Mouse (Mus musculus): Measurements from ENCODE around the gene Smurf1. TPM values are rescaled to one million over a fixed set of nuclear protein-coding genes. Genes with fewer than 3 reads are reported as not detected.

The Smurf1 gene
- polyA plus RNA-seq, 2 experiments = 1.2 to 1.5 TPM

DNA sequence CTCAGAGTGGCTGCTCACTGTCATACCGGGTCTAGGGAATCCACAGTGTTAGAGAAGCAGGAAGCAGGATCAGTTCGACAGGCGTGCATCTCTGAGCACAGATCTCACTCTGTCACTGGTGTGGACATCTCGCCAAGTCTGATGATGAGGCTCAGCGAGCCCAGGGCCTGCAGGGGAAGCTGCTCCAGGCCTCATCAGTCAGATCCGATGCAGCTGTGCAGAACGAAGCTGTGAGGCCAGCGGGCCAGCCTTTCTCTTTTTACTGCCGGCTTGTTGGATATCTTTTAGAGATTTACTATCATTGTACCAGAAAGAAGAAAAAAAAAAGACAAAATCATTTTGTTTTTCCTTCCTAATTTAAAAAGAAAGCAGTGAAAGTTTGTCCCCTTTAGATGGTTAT lies 106.4 kb downstream of the Smurf1 start:
- 80% methylated on average over 9 of the region's 9 CpGs for WGBS (ENCODE audit: insufficient replicate concordance)
- Histone ChIP-seq H3K27ac (no peak overlapping the region), H3K36me3 (replicated peaks; ENCODE audit: control insufficient read depth, insufficient read depth, low read depth) (peaks cover 8% of the 10 kb centered on the region), H3K4me3 (ENCODE audit: insufficient read depth in 1 of 2, low read depth in 2 of 2, low read length in 2 of 2) (no peak overlapping the region), H3K27me3 (ENCODE audit: control insufficient read depth, insufficient read depth, low read length) (no peaks in the 10 kb centered on the region), H3K4me1 (replicated peaks; ENCODE audit: control insufficient read depth in 2 of 2, insufficient read depth in 2 of 2, low read length in 1 of 2) (no peaks in the 10 kb centered on the region), H3K9me3 (ENCODE audit: control insufficient read depth, low read length) (no peaks in the 10 kb centered on the region), H3K4me2 (ENCODE audit: low read depth) (no peak overlapping the region), H3K9ac (replicated peaks) (no peak overlapping the region)
- TF ChIP-seq CTCF (IDR thresholded peaks at IDR 0.05; ENCODE audit: low read depth) (no peak), EP300 (IDR thresholded peaks at IDR 0.05; ENCODE audit: low read depth) (no peak)
- ATAC-seq (ENCODE audit: insufficient read depth) (no peak), DNase-seq (ENCODE audit: low read depth in 3 of 3, low spot score in 3 of 3) (no peak)

DNA sequence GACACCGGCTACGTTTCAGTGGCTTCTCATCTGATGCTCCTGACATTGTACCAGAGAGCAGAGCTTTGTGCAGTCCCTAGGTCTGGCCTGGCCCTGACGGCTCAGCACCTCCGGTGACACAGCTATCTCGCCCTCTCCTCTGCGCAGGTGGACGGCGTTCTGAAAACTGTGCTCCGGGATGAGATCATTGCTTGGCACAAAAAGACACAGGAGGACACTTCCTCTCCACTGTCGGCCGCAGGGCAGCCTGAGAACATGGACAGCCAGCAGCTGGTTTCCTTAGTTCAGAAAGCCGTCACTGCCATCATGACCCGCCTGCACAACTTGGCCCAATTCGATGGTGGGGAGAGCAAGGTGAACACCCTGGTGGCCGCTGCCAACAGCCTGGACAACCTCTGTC lies 107.1 kb downstream of the Smurf1 start:
- WGBS (ENCODE audit: insufficient replicate concordance) = 81% methylated on average over 15 of the region's 15 CpGs
- H3K27ac ChIP-seq = no peak overlapping the region
- H3K4me1 ChIP-seq (replicated peaks; ENCODE audit: control insufficient read depth in 2 of 2, insufficient read depth in 2 of 2, low read length in 1 of 2) = no peaks in the 10 kb centered on the region
- H3K9me3 ChIP-seq (ENCODE audit: control insufficient read depth, low read length) = no peaks in the 10 kb centered on the region
- no peak overlapping the region for H3K4me3 ChIP-seq (ENCODE audit: insufficient read depth in 1 of 2, low read depth in 2 of 2, low read length in 2 of 2)
- H3K4me2 ChIP-seq (ENCODE audit: low read depth) = no peak overlapping the region
- ATAC-seq (ENCODE audit: insufficient read depth) (no peak), DNase-seq (ENCODE audit: low read depth in 3 of 3, low spot score in 3 of 3) (no peak)
- H3K9ac ChIP-seq (replicated peaks) = no peak overlapping the region
- H3K27me3 ChIP-seq (ENCODE audit: control insufficient read depth, insufficient read depth, low read length) = no peaks in the 10 kb centered on the region
- TF ChIP-seq EP300 (IDR thresholded peaks at IDR 0.05; ENCODE audit: low read depth) = no peak
- TF ChIP-seq CTCF (IDR thresholded peaks at IDR 0.05; ENCODE audit: low read depth) = no peak
- peaks cover 13% of the 10 kb centered on the region for H3K36me3 ChIP-seq (replicated peaks; ENCODE audit: control insufficient read depth, insufficient read depth, low read depth)

DNA sequence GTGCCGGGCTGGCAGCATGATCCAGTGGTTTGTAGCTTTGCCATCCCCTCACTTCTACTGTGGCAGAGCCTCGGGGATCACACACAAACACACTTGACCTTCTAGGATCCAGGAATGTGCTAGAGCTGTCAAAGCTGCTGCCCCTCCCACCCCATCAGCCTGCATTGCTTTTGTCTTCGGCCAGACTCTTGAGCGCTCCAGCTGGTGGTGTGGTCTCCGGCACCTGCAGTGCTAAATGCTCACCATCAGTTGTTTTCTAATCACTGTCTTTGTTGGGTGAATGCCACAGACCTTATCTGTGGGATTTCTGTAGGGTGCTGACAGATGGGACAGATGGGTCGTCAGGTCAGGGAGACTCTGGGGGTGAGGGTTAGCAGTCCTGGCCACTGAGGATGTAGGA lies 109.7 kb downstream of the Smurf1 start:
- no peaks in the 10 kb centered on the region for H3K4me1 ChIP-seq (replicated peaks; ENCODE audit: control insufficient read depth in 2 of 2, insufficient read depth in 2 of 2, low read length in 1 of 2)
- H3K27me3 ChIP-seq (ENCODE audit: control insufficient read depth, insufficient read depth, low read length) = no peaks in the 10 kb centered on the region
- no peak overlapping the region for H3K4me3 ChIP-seq (ENCODE audit: insufficient read depth in 1 of 2, low read depth in 2 of 2, low read length in 2 of 2)
- no peak for DNase-seq (ENCODE audit: low read depth in 3 of 3, low spot score in 3 of 3)
- H3K36me3 ChIP-seq (replicated peaks; ENCODE audit: control insufficient read depth, insufficient read depth, low read depth) = peaks cover 25% of the 10 kb centered on the region
- TF ChIP-seq CTCF (IDR thresholded peaks at IDR 0.05; ENCODE audit: low read depth) = no peak
- no peak for TF ChIP-seq EP300 (IDR thresholded peaks at IDR 0.05; ENCODE audit: low read depth)
- no peak for ATAC-seq (ENCODE audit: insufficient read depth)
- WGBS (ENCODE audit: insufficient replicate concordance) = 61% methylated on average over 6 of the region's 6 CpGs
- H3K27ac ChIP-seq = no peak overlapping the region
- no peaks in the 10 kb centered on the region for H3K9me3 ChIP-seq (ENCODE audit: control insufficient read depth, low read length)
- H3K4me2 ChIP-seq (ENCODE audit: low read depth) = no peak overlapping the region
- no peak overlapping the region for H3K9ac ChIP-seq (replicated peaks)

DNA sequence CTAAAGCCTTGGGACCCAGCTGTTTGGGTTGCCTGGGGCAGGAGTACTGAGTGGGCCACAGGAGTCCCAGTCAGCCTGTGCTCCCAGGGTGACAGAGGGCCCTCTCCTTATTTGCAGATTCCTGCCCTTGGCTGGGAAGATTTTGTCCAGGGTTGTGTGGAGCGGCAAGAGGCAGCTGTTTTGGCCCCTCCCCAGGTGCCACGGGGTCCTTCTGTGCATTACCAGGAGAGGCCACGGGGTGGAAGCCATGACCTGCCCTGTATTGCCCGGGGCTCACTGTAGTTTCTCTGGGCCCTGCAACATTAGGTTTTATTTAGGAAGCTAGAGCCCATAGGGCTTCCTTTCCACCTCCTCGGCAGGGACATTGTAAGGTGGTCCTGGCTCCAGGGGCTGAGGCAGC lies 111.7 kb downstream of the Smurf1 start:
- no peak for TF ChIP-seq EP300 (IDR thresholded peaks at IDR 0.05; ENCODE audit: low read depth)
- TF ChIP-seq CTCF (IDR thresholded peaks at IDR 0.05; ENCODE audit: low read depth) = no peak
- peaks cover 26% of the 10 kb centered on the region for H3K36me3 ChIP-seq (replicated peaks; ENCODE audit: control insufficient read depth, insufficient read depth, low read depth)
- no peaks in the 10 kb centered on the region for H3K27me3 ChIP-seq (ENCODE audit: control insufficient read depth, insufficient read depth, low read length)
- DNase-seq (ENCODE audit: low read depth in 3 of 3, low spot score in 3 of 3) = no peak
- H3K9me3 ChIP-seq (ENCODE audit: control insufficient read depth, low read length) = no peaks in the 10 kb centered on the region
- ATAC-seq (ENCODE audit: insufficient read depth) = no peak
- 71% methylated on average over 5 of the region's 5 CpGs for WGBS (ENCODE audit: insufficient replicate concordance)
- no peaks in the 10 kb centered on the region for H3K4me1 ChIP-seq (replicated peaks; ENCODE audit: control insufficient read depth in 2 of 2, insufficient read depth in 2 of 2, low read length in 1 of 2)
- H3K4me3 ChIP-seq (ENCODE audit: insufficient read depth in 1 of 2, low read depth in 2 of 2, low read length in 2 of 2) = no peak overlapping the region
- H3K27ac ChIP-seq = no peak overlapping the region
- H3K9ac ChIP-seq (replicated peaks) = no peak overlapping the region
- H3K4me2 ChIP-seq (ENCODE audit: low read depth) = no peak overlapping the region

DNA sequence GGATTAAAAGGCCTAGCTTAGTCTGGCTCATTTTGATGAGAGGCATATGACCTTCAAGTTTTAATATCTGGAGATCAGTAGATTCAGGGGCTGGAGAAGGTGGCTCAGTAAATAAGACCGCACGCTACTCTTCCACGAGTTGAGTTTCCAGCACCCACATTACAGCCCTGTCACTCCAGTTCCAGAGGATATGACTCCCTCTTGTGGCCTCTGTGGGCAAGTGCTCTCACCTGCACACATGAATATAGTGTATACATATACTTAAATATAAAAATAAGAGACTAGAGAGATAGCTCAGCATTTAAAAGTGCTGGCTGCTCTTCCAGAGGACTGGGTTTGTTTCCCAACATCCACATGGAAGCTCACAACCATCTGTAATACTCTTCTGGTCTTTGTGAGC lies 113.8 kb downstream of the Smurf1 start:
- no peak overlapping the region for H3K4me2 ChIP-seq (ENCODE audit: low read depth)
- H3K36me3 ChIP-seq (replicated peaks; ENCODE audit: control insufficient read depth, insufficient read depth, low read depth) = peaks cover 26% of the 10 kb centered on the region
- no peaks in the 10 kb centered on the region for H3K9me3 ChIP-seq (ENCODE audit: control insufficient read depth, low read length)
- DNase-seq (ENCODE audit: low read depth in 3 of 3, low spot score in 3 of 3) (no peak), ATAC-seq (ENCODE audit: insufficient read depth) (no peak)
- H3K9ac ChIP-seq (replicated peaks) = no peak overlapping the region
- H3K27me3 ChIP-seq (ENCODE audit: control insufficient read depth, insufficient read depth, low read length) = no peaks in the 10 kb centered on the region
- no peak overlapping the region for H3K4me3 ChIP-seq (ENCODE audit: insufficient read depth in 1 of 2, low read depth in 2 of 2, low read length in 2 of 2)
- peak; percentile 26 for TF ChIP-seq CTCF (IDR thresholded peaks at IDR 0.05; ENCODE audit: low read depth)
- TF ChIP-seq EP300 (IDR thresholded peaks at IDR 0.05; ENCODE audit: low read depth) = no peak
- no peaks in the 10 kb centered on the region for H3K4me1 ChIP-seq (replicated peaks; ENCODE audit: control insufficient read depth in 2 of 2, insufficient read depth in 2 of 2, low read length in 1 of 2)
- no peak overlapping the region for H3K27ac ChIP-seq
- WGBS (ENCODE audit: insufficient replicate concordance) = 87% methylated on average over 3 of the region's 3 CpGs

All from liver, embryonic 14.5 days (tissue).